ENCODE assay signal across 9 mouse cellular contexts in genomic region chr6:31317741-31318225, GRCm38 (mm10).
DNase-seq lines count a peak whose midpoint lies in the region; ATAC-seq and TF ChIP-seq lines count a peak whose summit lies in the region.
"Had no signal": no experiment of that assay in that cellular context is flagged by ENCODE, and none has a peak within 500 bp of the region (broad histone marks: within the 10 kb centered on the region; RNA-seq: fewer than 3 reads in every experiment).

No protein-coding gene starts in this region.

- H3K9ac ChIP-seq in forebrain, postnatal 0 days, result no peak overlapping the region

- no peak for DNase-seq in layer of hippocampus, adult 2 months (ENCODE audit: low spot score in 2 of 2)
- DNase-seq in layer of hippocampus, postnatal 14 days (ENCODE audit: low spot score in 2 of 2), result no peak
- no peak for DNase-seq in forebrain, postnatal 0 days
- DNase-seq in kidney, adult 2 months, result peak; percentile 92
- peak; percentile 68 for DNase-seq in lung, adult 2 months
- DNase-seq in cerebellum, adult 11 months, result no peak
- no peak for DNase-seq in adipocyte (ENCODE audit: low spot score)

- H3K4me3 ChIP-seq in layer of hippocampus, adult 2 months, result peak overlapping the region; percentile 16; the same call in 1 of the 2 replicates
- no peak overlapping the region for H3K4me3 ChIP-seq in forebrain, postnatal 0 days (ENCODE audit: low read depth, low read length)
- peak overlapping the region; percentile 45 for H3K4me3 ChIP-seq in kidney, adult 2 months (ENCODE audit: insufficient read depth, low read depth, low read length)
- H3K4me3 ChIP-seq in lung, adult 2 months (replicated peaks; ENCODE audit: extremely low read depth, low read depth, low read length), result peak overlapping the region; percentile 31

- H3K9me3 ChIP-seq in forebrain, postnatal 0 days (ENCODE audit: low read length), result no peaks in the 10 kb centered on the region
- H3K9me3 ChIP-seq: G1E had no signal

- ATAC-seq in forebrain, postnatal 0 days, result no peak
- ATAC-seq in granulocyte monocyte progenitor cell, adult 5-6 weeks (replicated peaks; ENCODE audit: poor library complexity, severe bottlenecking), result no peak

- H3K27me3 ChIP-seq in forebrain, postnatal 0 days (ENCODE audit: insufficient read depth, low read length), result 0 out of 2 replicates have a peak, but pooled peaks cover 5% of the 10 kb centered on the region
- no peaks in the 10 kb centered on the region for H3K27me3 ChIP-seq in kidney, adult 2 months (replicated peaks; ENCODE audit: control insufficient read depth, insufficient read depth, low read length)

- no peak for TF ChIP-seq CTCF in layer of hippocampus, adult 2 months (conservative IDR thresholded peaks at IDR 0.05)
- no peak for TF ChIP-seq CTCF in forebrain, postnatal 0 days (IDR thresholded peaks at IDR 0.05; ENCODE audit: low read depth)
- no peak for TF ChIP-seq CTCF in kidney, adult 2 months (conservative IDR thresholded peaks at IDR 0.05; ENCODE audit: insufficient read depth, insufficient read length, low read depth, low read length)
- TF ChIP-seq CTCF in lung, adult 2 months (IDR thresholded peaks at IDR 0.05; ENCODE audit: insufficient read depth, low read length), result no peak

- no peaks in the 10 kb centered on the region for H3K36me3 ChIP-seq in forebrain, postnatal 0 days (ENCODE audit: insufficient read depth)
- H3K36me3 ChIP-seq in kidney, adult 2 months (ENCODE audit: control insufficient read depth, insufficient read depth, low read length), result no peaks in the 10 kb centered on the region
- H3K36me3 ChIP-seq: G1E had no signal

- H3K4me2 ChIP-seq in forebrain, postnatal 0 days (ENCODE audit: low read depth), result peak overlapping the region; percentile 27

- WGBS in forebrain, postnatal 0 days, result 11% methylated on average over 12 of the region's 12 CpGs
- 8% methylated on average over 12 of the region's 12 CpGs for WGBS in kidney, adult 2 months
- WGBS in lung, adult 2 months, result 6% methylated on average over 12 of the region's 12 CpGs

- peak overlapping the region; percentile 28; the same call in 1 of the 2 replicates for H3K27ac ChIP-seq in layer of hippocampus, adult 2 months
- H3K27ac ChIP-seq in forebrain, postnatal 0 days (ENCODE audit: low read depth, low read length), result no peak overlapping the region
- H3K27ac ChIP-seq in kidney, adult 2 months (ENCODE audit: insufficient read depth, low read depth, low read length), result peak overlapping the region; percentile 91

- no peak for TF ChIP-seq POLR2A in kidney, adult 2 months (IDR thresholded peaks at IDR 0.05; ENCODE audit: low read depth, low read length)
- peak; percentile 52; the same call in 1 of the 2 replicates for TF ChIP-seq POLR2A in lung, adult 2 months (IDR thresholded peaks at IDR 0.05; ENCODE audit: borderline replicate concordance, extremely low read depth, low read depth, low read length)

- H3K4me1 ChIP-seq in forebrain, postnatal 0 days (ENCODE audit: insufficient read depth), result no peaks in the 10 kb centered on the region
- H3K4me1 ChIP-seq in kidney, adult 2 months (ENCODE audit: control insufficient read depth, insufficient read depth, low read length), result peaks cover 27% of the 10 kb centered on the region
- H3K4me1 ChIP-seq in lung, adult 2 months (ENCODE audit: control insufficient read depth, insufficient read depth, low read length), result peaks cover 20% of the 10 kb centered on the region

Comparison
In these comparisons a context has a peak if more than half of its experiments do, and no peak if none do; other contexts are left out.
1. DNase-seq: peak in kidney, adult 2 months (single experiment) and lung, adult 2 months (single experiment); none in layer of hippocampus, adult 2 months (0 of 2), layer of hippocampus, postnatal 14 days (0 of 2), forebrain, postnatal 0 days (single experiment), cerebellum, adult 11 months (single experiment) and adipocyte (single experiment).